Mouse (Mus musculus): ENCODE measurements around the gene Ift80.

- TF ChIP-seq CTCF (IDR thresholded peaks at IDR 0.05; ENCODE audit: low read depth, low read length): no peak
- TF ChIP-seq POLR2A (IDR thresholded peaks at IDR 0.05; ENCODE audit: borderline replicate concordance, low read depth, low read length): no peak
Observed at GRCm38 (mm10) chr3:68895426-68895825, 108.9 kb downstream of the Ift80 start.

All from bone marrow macrophage, adult 2 months (primary cell).